Mouse (Mus musculus) intestine, postnatal 0 days (tissue): ENCODE measurements around the gene Grm2. TPM values are rescaled to one million over a fixed set of nuclear protein-coding genes. Genes with fewer than 3 reads are reported as not detected.
"Not testable (repeated sequence)": the region's sequence is repeated elsewhere in the genome, so short reads cannot be mapped to it uniquely, and the experiment has no call there.

ENCODE experiments used
- ATAC-seq: fragments of 200-750 bp; cut with Nextera tagmentation; 2 replicates; pipeline ENCODE4 v1.8.0; 2017; ENCODE audit warnings: mild to moderate bottlenecking, moderate TSS enrichment, moderate library complexity
- H3K27ac ChIP-seq: fragments of 300-500 bp; sonication (generic); 2 replicates; pipeline ENCODE4 v1.5.1; 2014; ENCODE audit warnings: mild to moderate bottlenecking, low read depth, low read length, moderate library complexity
- H3K27me3 ChIP-seq: fragments of 300-500 bp; sonication (generic); replicated peaks from 2 replicates; pipeline ENCODE4 v1.6.1; 2014; ENCODE audit warnings: low read length, mixed read lengths; ENCODE audit not compliant: control insufficient read depth, insufficient read depth
- H3K36me3 ChIP-seq: fragments of 300-500 bp; sonication (generic); 2 replicates; pipeline ENCODE4 v1.6.1; 2014; ENCODE audit warnings: mild to moderate bottlenecking, moderate library complexity; ENCODE audit not compliant: control insufficient read depth, insufficient read depth
- H3K4me1 ChIP-seq: fragments of 300-500 bp; sonication (generic); replicated peaks from 2 replicates; pipeline ENCODE4 v1.6.1; 2014; ENCODE audit warnings: antibody characterized with exemption, low read length, mixed read lengths; ENCODE audit not compliant: control insufficient read depth, insufficient read depth
- H3K4me2 ChIP-seq: fragments of 300-500 bp; sonication (generic); replicated peaks from 2 replicates; pipeline ENCODE4 v1.6.1; 2014; ENCODE audit warnings: low read depth, mild to moderate bottlenecking, moderate library complexity
- H3K4me3 ChIP-seq: fragments of 300-500 bp; sonication (generic); 2 replicates; pipeline ENCODE4 v1.5.1; 2014; ENCODE audit warnings: low read depth, low read length
- H3K9ac ChIP-seq: fragments of 300-500 bp; sonication (generic); 2 replicates; pipeline ENCODE4 v1.6.1; 2014; ENCODE audit warnings: mild to moderate bottlenecking, low read depth, low read length
- H3K9me3 ChIP-seq: fragments of 300-500 bp; sonication (generic); 2 replicates; pipeline ENCODE4 v1.6.1; 2016; ENCODE audit warnings: mixed run types; ENCODE audit not compliant: control insufficient read depth
- CTCF ChIP-seq: sonication (generic); IDR thresholded peaks from 2 replicates; pipeline ENCODE4 v1.5.1; 2016; ENCODE audit warnings: low read depth, mild to moderate bottlenecking, control low read depth, antibody characterized with exemption, moderate library complexity
- WGBS: fragments of 180-500 bp; shearing (Covaris S2); extraction: QIAGEN DNeasy Blood & Tissue Kit; methylation state at CpG from one replicate; pipeline ENCODE4 v1.1.7; 2014; 5-methylcytosine and 5-hydroxymethylcytosine counted together
- polyA plus RNA-seq: library from polyadenylated mRNA; unstranded; fragments of >200 nt; fragmentation: Nextera tagmentation; extraction: Ambion mirVana; gene quantifications from 2 replicates; pipeline ENCODE4 v1.2.1, GENCODE M21; 2015

Grm2 gene
- polyA plus RNA-seq, 1 experiment from 2014 or later: not detected

- Histone ChIP-seq H3K9ac (no peak overlapping the region), H3K36me3 (no peaks in the 10 kb centered on the region), H3K4me3 (no peak overlapping the region), H3K4me2 (no peak overlapping the region), H3K27ac (no peak overlapping the region), H3K9me3 (no peaks in the 10 kb centered on the region), H3K4me1 (no peaks in the 10 kb centered on the region), H3K27me3 (no peaks in the 10 kb centered on the region)
- no peak for ATAC-seq
- WGBS: 68% methylated on average over 9 of the region's 9 CpGs
- no peak for TF ChIP-seq CTCF
Measured at GRCm38 (mm10) chr9:106616306-106616705, 39.6 kb downstream of the Grm2 start.

GRCm38 (mm10) chr9:106614616-106615015, 41.3 kb downstream of the Grm2 start:
- no peak for TF ChIP-seq CTCF
- Histone ChIP-seq H3K4me3 (no peak overlapping the region), H3K27me3 (no peaks in the 10 kb centered on the region), H3K9me3 (no peaks in the 10 kb centered on the region), H3K27ac (no peak overlapping the region), H3K4me2 (no peak overlapping the region), H3K9ac (no peak overlapping the region), H3K36me3 (no peaks in the 10 kb centered on the region), H3K4me1 (no peaks in the 10 kb centered on the region)
- WGBS: 27% methylated on average over 3 of the region's 3 CpGs
- no peak for ATAC-seq

- no peaks in the 10 kb centered on the region for H3K9me3 ChIP-seq
- WGBS: 54% methylated on average over 2 of the region's 2 CpGs
- no peak overlapping the region for H3K4me3 ChIP-seq
- H3K4me1 ChIP-seq: no peaks in the 10 kb centered on the region
- ATAC-seq: no peak
- H3K27ac ChIP-seq: no peak overlapping the region
- no peak overlapping the region for H3K9ac ChIP-seq
- TF ChIP-seq CTCF: no peak
- H3K27me3 ChIP-seq: no peaks in the 10 kb centered on the region
- no peak overlapping the region for H3K4me2 ChIP-seq
- H3K36me3 ChIP-seq: no peaks in the 10 kb centered on the region
Measured at GRCm38 (mm10) chr9:106613951-106614350, 41.9 kb downstream of the Grm2 start.

GRCm38 (mm10) chr9:106610727-106611126, 45.2 kb downstream of the Grm2 start:
- Histone ChIP-seq H3K9ac (no peak overlapping the region), H3K36me3 (no peaks in the 10 kb centered on the region), H3K4me1 (no peaks in the 10 kb centered on the region), H3K4me2 (no peak overlapping the region), H3K9me3 (no peaks in the 10 kb centered on the region), H3K4me3 (no peak overlapping the region), H3K27ac (no peak overlapping the region), H3K27me3 (no peaks in the 10 kb centered on the region)
- no peak for TF ChIP-seq CTCF
- no peak for ATAC-seq
- WGBS: 78% methylated on average over 4 of the region's 4 CpGs

GRCm38 (mm10) chr9:106600546-106600945, 55.3 kb downstream of the Grm2 start:
- Histone ChIP-seq H3K4me1 (no peaks in the 10 kb centered on the region), H3K9ac (no peak overlapping the region), H3K4me3 (no peak overlapping the region), H3K36me3 (no peaks in the 10 kb centered on the region), H3K9me3 (no peaks in the 10 kb centered on the region), H3K27ac (no peak overlapping the region), H3K27me3 (no peaks in the 10 kb centered on the region), H3K4me2 (no peak overlapping the region)
- no peak for ATAC-seq
- WGBS: 23% methylated on average over 8 of the region's 8 CpGs
- TF ChIP-seq CTCF: peak; percentile 80

- no peaks in the 10 kb centered on the region for H3K9me3 ChIP-seq
- WGBS: 38% methylated on average over 7 of the region's 7 CpGs
- H3K36me3 ChIP-seq: no peaks in the 10 kb centered on the region
- no peak overlapping the region for H3K4me3 ChIP-seq
- no peaks in the 10 kb centered on the region for H3K4me1 ChIP-seq
- no peak overlapping the region for H3K27ac ChIP-seq
- H3K27me3 ChIP-seq: no peaks in the 10 kb centered on the region
- H3K4me2 ChIP-seq: no peak overlapping the region
- no peak overlapping the region for H3K9ac ChIP-seq
- ATAC-seq: no peak
- no peak for TF ChIP-seq CTCF
Measured at GRCm38 (mm10) chr9:106598466-106598865, 57.4 kb downstream of the Grm2 start.

- Histone ChIP-seq H3K9ac (no peak overlapping the region), H3K4me1 (no peaks in the 10 kb centered on the region), H3K27me3 (no peaks in the 10 kb centered on the region), H3K9me3 (no peaks in the 10 kb centered on the region), H3K4me3 (no peak overlapping the region), H3K4me2 (no peak overlapping the region), H3K36me3 (no peaks in the 10 kb centered on the region), H3K27ac (no peak overlapping the region)
- TF ChIP-seq CTCF: no peak
- no peak for ATAC-seq
- WGBS: 64% methylated on average over 7 of the region's 7 CpGs
Measured at GRCm38 (mm10) chr9:106595836-106596235, 60.0 kb downstream of the Grm2 start.

GRCm38 (mm10) chr9:106595402-106595801, 60.5 kb downstream of the Grm2 start:
- H3K4me1 ChIP-seq, H3K36me3 ChIP-seq, H3K9me3 ChIP-seq, H3K27me3 ChIP-seq, H3K27ac ChIP-seq, H3K9ac ChIP-seq, H3K4me3 ChIP-seq, ATAC-seq, H3K4me2 ChIP-seq: not testable (repeated sequence)
- 11% methylated on average over 4 of the region's 4 CpGs for WGBS
